Mouse (Mus musculus): Measurements from ENCODE around the gene Ppil6. TPM values are rescaled to one million over a fixed set of nuclear protein-coding genes. Genes with fewer than 3 reads are reported as not detected.
"Not testable (repeated sequence)": the region's sequence is repeated elsewhere in the genome, so short reads cannot be mapped to it uniquely, and the experiment has no call there.

Ppil6 gene
- polyA plus RNA-seq, 1 experiment from 2014 or later: 1.8 TPM

DNA sequence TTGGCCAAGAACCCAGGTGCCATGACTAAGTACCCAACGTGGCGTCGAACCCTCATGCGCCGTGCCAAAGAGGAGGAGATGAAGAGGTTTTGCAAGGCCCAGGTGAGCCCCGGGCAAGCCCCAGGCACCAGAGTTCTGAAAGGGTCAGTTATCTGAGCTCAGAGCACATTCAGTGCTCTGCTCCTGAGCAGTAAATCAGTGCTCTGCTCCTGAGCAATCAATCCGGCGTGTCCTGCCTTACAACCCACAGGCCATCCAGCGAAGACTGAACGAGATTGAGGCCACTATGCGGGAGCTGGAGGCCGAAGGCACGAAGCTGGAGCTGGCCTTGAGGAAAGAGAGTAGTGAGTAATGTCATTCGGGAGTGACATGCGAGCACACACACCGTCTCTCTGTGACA lies 4.5 kb upstream of the Ppil6 start:
- H3K9ac ChIP-seq (replicated peaks; ENCODE audit: low read depth, low read length): no peak overlapping the region
- H3K4me3 ChIP-seq (ENCODE audit: low read depth, low read length): no peak overlapping the region
- peaks cover 24% of the 10 kb centered on the region for H3K4me1 ChIP-seq (ENCODE audit: control insufficient read depth, insufficient read depth, low read length)
- ATAC-seq (ENCODE audit: insufficient number of reproducible peaks, insufficient read depth, low FRiP score, low read depth): no peak
- peaks cover 30% of the 10 kb centered on the region; the same call in 1 of the 2 replicates for H3K36me3 ChIP-seq (ENCODE audit: control insufficient read depth, insufficient read depth, low read length)
- 90% methylated on average over 16 of the region's 16 CpGs for WGBS
- H3K27ac ChIP-seq (ENCODE audit: low read length): no peak overlapping the region
- no peak overlapping the region for H3K4me2 ChIP-seq (replicated peaks; ENCODE audit: low read depth, low read length)
- H3K9me3 ChIP-seq (ENCODE audit: control insufficient read depth, low read depth, low read length): no peaks in the 10 kb centered on the region
- H3K27me3 ChIP-seq (ENCODE audit: control insufficient read depth, insufficient read depth, low read length): no peaks in the 10 kb centered on the region

DNA sequence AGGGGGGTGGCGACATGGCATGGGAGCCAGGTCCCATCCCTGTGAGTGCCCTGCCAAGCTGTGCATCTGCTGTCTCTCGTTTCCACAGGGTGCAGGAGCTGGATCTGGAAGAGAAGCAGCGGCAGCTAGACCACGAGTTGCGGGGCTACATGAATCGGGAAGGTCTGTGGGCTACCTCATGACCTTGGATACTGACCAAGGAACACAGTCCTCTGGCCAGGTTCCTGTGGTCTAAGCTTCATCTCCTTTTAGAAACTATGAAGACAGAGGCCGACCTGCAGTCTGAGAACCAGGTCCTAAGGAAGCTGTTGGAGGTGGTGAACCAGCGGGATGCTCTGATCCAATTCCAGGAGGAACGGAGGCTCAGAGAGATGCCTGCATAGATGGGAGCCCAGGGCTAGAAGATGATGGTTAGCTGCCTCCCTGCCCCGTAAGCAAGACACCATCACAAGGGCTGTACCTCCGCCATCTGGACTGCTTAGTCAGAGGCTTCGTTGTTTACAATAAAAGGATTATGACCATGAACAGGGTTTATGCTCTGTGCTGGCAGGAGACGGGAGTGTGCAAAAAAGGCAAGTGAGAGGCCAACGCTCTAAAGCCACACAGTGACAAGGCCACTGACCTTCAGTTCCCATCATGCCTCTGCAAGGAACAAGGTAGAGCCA lies 3.6 kb upstream of the Ppil6 start:
- H3K4me1 ChIP-seq (ENCODE audit: control insufficient read depth, insufficient read depth, low read length): peaks cover 24% of the 10 kb centered on the region
- no peaks in the 10 kb centered on the region for H3K9me3 ChIP-seq (ENCODE audit: control insufficient read depth, low read depth, low read length)
- no peaks in the 10 kb centered on the region for H3K27me3 ChIP-seq (ENCODE audit: control insufficient read depth, insufficient read depth, low read length)
- no peak overlapping the region for H3K4me3 ChIP-seq (ENCODE audit: low read depth, low read length)
- no peak for ATAC-seq (ENCODE audit: insufficient number of reproducible peaks, insufficient read depth, low FRiP score, low read depth)
- H3K4me2 ChIP-seq (replicated peaks; ENCODE audit: low read depth, low read length): no peak overlapping the region
- peaks cover 30% of the 10 kb centered on the region; the same call in 1 of the 2 replicates for H3K36me3 ChIP-seq (ENCODE audit: control insufficient read depth, insufficient read depth, low read length)
- no peak overlapping the region for H3K9ac ChIP-seq (replicated peaks; ENCODE audit: low read depth, low read length)
- H3K27ac ChIP-seq (ENCODE audit: low read length): no peak overlapping the region
- WGBS: 76% methylated on average over 14 of the region's 14 CpGs

DNA sequence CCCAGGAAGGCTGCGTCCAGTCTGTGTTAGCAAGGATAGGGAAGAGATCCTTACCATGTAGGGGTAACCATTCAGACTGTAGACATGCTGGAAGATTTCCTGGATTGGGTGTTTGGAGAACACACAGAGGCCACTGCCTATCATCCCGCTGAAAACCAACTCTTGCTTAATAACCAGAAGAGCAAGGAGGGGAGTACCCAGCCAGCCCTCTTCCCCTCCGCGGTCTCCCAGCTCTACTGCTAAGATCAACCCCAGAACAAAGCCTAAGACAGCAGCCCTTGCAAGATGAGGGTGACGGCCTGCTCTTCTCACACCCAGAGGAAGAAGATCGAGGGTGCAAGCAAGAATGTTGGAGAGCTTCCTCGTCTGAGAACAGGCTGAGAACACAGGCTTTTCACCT lies 1.4 kb upstream of the Ppil6 start:
- Histone ChIP-seq H3K27ac (ENCODE audit: low read length) (no peak overlapping the region), H3K9ac (replicated peaks; ENCODE audit: low read depth, low read length) (0 out of 2 replicates have a peak overlapping the region, but pooled peaks have one; percentile 58), H3K9me3 (ENCODE audit: control insufficient read depth, low read depth, low read length) (no peaks in the 10 kb centered on the region), H3K4me1 (ENCODE audit: control insufficient read depth, insufficient read depth, low read length) (peaks cover 24% of the 10 kb centered on the region), H3K36me3 (ENCODE audit: control insufficient read depth, insufficient read depth, low read length) (peaks cover 20% of the 10 kb centered on the region; the same call in 1 of the 2 replicates), H3K27me3 (ENCODE audit: control insufficient read depth, insufficient read depth, low read length) (no peaks in the 10 kb centered on the region), H3K4me3 (ENCODE audit: low read depth, low read length) (peak overlapping the region; percentile 74), H3K4me2 (replicated peaks; ENCODE audit: low read depth, low read length) (peak overlapping the region; percentile 99)
- ATAC-seq (ENCODE audit: insufficient number of reproducible peaks, insufficient read depth, low FRiP score, low read depth): no peak
- WGBS: 33% methylated on average over 7 of the region's 7 CpGs

DNA sequence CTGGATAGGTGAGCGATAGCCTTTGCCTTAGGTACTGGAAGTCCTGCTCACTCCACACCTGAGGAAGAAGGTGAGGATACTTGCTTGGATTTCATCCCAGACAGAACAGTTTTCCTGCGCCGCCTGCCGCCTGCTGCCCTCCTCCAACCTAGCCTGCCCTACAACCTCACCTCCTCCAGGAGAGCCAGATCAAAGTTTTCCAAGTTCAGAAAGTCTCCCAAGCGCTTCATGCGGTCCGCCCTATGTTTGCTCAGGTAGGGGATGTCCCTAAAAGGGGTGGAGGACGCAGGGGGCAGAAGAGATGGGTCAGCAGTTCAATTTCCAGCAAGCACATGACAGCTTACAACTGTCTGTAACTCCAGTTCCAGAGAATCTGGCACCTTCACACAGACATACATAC lies 945 bp upstream of the Ppil6 start:
- Histone ChIP-seq H3K9ac (replicated peaks; ENCODE audit: low read depth, low read length) (peak overlapping the region; percentile 58; the same call in 1 of the 2 replicates), H3K27me3 (ENCODE audit: control insufficient read depth, insufficient read depth, low read length) (no peaks in the 10 kb centered on the region), H3K27ac (ENCODE audit: low read length) (no peak overlapping the region), H3K36me3 (ENCODE audit: control insufficient read depth, insufficient read depth, low read length) (peaks cover 16% of the 10 kb centered on the region; the same call in 1 of the 2 replicates), H3K4me3 (ENCODE audit: low read depth, low read length) (peak overlapping the region; percentile 74), H3K9me3 (ENCODE audit: control insufficient read depth, low read depth, low read length) (no peaks in the 10 kb centered on the region), H3K4me2 (replicated peaks; ENCODE audit: low read depth, low read length) (peak overlapping the region; percentile 99), H3K4me1 (ENCODE audit: control insufficient read depth, insufficient read depth, low read length) (peaks cover 24% of the 10 kb centered on the region)
- ATAC-seq (ENCODE audit: insufficient number of reproducible peaks, insufficient read depth, low FRiP score, low read depth): no peak
- 21% methylated on average over 8 of the region's 8 CpGs for WGBS

DNA sequence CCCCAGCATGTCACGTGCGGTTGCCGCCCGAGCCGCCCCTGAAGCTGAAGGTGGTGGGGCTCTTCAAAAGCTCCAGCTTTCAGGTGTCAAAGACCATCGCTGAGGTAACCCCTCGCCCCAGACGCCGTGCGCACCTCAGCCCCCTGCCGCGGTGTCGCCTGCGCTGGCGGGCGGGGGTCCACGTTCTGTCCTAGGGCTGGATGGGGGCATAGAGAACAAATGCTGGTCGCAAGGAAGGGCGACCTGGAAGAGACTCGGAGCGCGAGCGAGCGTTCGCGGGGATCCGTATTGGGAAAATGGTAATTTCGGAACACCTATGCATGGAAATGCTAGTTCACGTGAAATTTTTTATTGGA lies 257 bp downstream of the Ppil6 start:
- Histone ChIP-seq H3K27ac (ENCODE audit: low read length) (no peak overlapping the region), H3K27me3 (ENCODE audit: control insufficient read depth, insufficient read depth, low read length) (no peaks in the 10 kb centered on the region), H3K9ac (replicated peaks; ENCODE audit: low read depth, low read length) (peak overlapping the region; percentile 58), H3K4me3 (ENCODE audit: low read depth, low read length) (peak overlapping the region; percentile 74), H3K36me3 (ENCODE audit: control insufficient read depth, insufficient read depth, low read length) (peaks cover 8% of the 10 kb centered on the region; the same call in 1 of the 2 replicates), H3K4me1 (ENCODE audit: control insufficient read depth, insufficient read depth, low read length) (peaks cover 24% of the 10 kb centered on the region), H3K9me3 (ENCODE audit: control insufficient read depth, low read depth, low read length) (no peaks in the 10 kb centered on the region), H3K4me2 (replicated peaks; ENCODE audit: low read depth, low read length) (peak overlapping the region; percentile 99)
- WGBS: under 1% methylated on average over 29 of the region's 29 CpGs
- no peak for ATAC-seq (ENCODE audit: insufficient number of reproducible peaks, insufficient read depth, low FRiP score, low read depth)

DNA sequence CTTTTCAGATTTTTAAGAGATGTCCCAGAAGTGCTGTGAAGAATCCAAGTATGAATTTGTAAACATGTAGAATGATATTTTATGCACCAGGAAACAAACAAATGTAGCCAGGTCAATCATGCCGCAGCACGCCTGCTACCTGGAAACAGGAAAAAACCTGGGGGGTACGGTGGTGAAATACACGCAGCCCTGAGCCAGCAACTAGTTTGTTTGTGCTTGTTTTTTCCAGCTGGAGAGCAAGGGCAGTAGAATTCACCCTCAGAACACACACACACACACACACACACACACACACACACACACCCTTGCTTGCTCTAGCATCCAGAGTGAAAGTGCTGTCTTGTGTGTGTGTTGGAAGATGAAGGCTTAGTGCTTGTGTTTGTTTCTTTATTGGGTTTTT lies 872 bp downstream of the Ppil6 start:
- Histone ChIP-seq H3K4me3 (ENCODE audit: low read depth, low read length) (no peak overlapping the region; the same call in 1 of the 2 replicates), H3K4me1 (ENCODE audit: control insufficient read depth, insufficient read depth, low read length) (peaks cover 24% of the 10 kb centered on the region)
- ATAC-seq (ENCODE audit: insufficient number of reproducible peaks, insufficient read depth, low FRiP score, low read depth): no peak

DNA sequence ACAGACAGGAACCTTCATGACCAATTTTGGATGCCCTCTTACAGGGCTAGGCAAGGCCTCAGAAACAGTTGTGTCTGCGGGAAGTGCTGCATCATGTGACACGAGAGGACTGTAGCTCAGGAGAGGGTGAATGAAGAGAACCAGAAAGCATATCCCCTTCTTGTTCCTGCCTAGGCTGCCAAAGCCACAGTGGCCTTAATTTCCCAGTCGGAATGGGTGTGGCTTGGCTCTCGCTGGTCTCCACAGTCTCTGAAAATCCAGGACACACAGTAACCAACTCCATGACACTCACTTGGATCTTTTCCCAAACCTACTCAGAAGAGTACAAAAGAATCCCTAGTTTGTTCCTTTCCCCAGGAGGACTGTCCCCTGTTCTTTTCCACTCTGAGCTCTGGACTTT lies 10.7 kb downstream of the Ppil6 start:
- Histone ChIP-seq H3K27me3 (ENCODE audit: control insufficient read depth, insufficient read depth, low read length) (no peaks in the 10 kb centered on the region), H3K27ac (ENCODE audit: low read length) (no peak overlapping the region), H3K4me3 (ENCODE audit: low read depth, low read length) (no peak overlapping the region), H3K4me1 (ENCODE audit: control insufficient read depth, insufficient read depth, low read length) (no peaks in the 10 kb centered on the region), H3K4me2 (replicated peaks; ENCODE audit: low read depth, low read length) (no peak overlapping the region), H3K9ac (replicated peaks; ENCODE audit: low read depth, low read length) (no peak overlapping the region), H3K9me3 (ENCODE audit: control insufficient read depth, low read depth, low read length) (no peaks in the 10 kb centered on the region), H3K36me3 (ENCODE audit: control insufficient read depth, insufficient read depth, low read length) (no peaks in the 10 kb centered on the region)
- ATAC-seq (ENCODE audit: insufficient number of reproducible peaks, insufficient read depth, low FRiP score, low read depth): no peak
- WGBS: 65% methylated on average over 4 of the region's 4 CpGs

More for the DNA sequence above, 872 bp downstream of the Ppil6 start:
- WGBS: 37% methylated on average over 4 of the region's 4 CpGs
- H3K36me3 ChIP-seq (ENCODE audit: control insufficient read depth, insufficient read depth, low read length): peaks cover 6% of the 10 kb centered on the region; the same call in 1 of the 2 replicates
- no peaks in the 10 kb centered on the region for H3K27me3 ChIP-seq (ENCODE audit: control insufficient read depth, insufficient read depth, low read length)
- no peak overlapping the region for H3K27ac ChIP-seq (ENCODE audit: low read length)
- peak overlapping the region; percentile 99; the same call in 1 of the 2 replicates for H3K4me2 ChIP-seq (replicated peaks; ENCODE audit: low read depth, low read length)
- H3K9ac ChIP-seq (replicated peaks; ENCODE audit: low read depth, low read length): no peak overlapping the region
- H3K9me3 ChIP-seq (ENCODE audit: control insufficient read depth, low read depth, low read length): no peaks in the 10 kb centered on the region

DNA sequence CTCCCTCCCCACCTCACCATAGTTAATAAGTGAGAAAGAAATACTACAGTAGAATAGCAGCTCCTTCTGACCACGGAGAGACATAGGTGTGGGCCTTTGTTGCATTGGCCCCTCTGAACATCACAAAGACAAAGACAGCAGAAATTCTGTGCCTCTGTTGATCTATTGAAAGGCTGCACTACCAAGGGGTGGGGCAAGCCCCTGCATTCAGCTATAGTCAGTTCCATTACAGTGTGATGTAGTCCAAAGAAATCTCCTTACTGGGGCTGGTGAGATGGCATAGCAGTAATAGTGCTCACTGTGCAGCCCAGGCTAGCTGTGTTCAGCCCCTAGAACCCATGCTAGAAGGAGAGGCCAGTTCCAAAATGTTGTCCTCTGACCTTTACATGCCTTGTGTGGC lies 14.8 kb downstream of the Ppil6 start:
- no peak for ATAC-seq (ENCODE audit: insufficient number of reproducible peaks, insufficient read depth, low FRiP score, low read depth)
- Histone ChIP-seq H3K36me3 (ENCODE audit: control insufficient read depth, insufficient read depth, low read length) (no peaks in the 10 kb centered on the region), H3K9ac (replicated peaks; ENCODE audit: low read depth, low read length) (no peak overlapping the region), H3K4me3 (ENCODE audit: low read depth, low read length) (no peak overlapping the region), H3K4me2 (replicated peaks; ENCODE audit: low read depth, low read length) (no peak overlapping the region), H3K27me3 (ENCODE audit: control insufficient read depth, insufficient read depth, low read length) (no peaks in the 10 kb centered on the region), H3K4me1 (ENCODE audit: control insufficient read depth, insufficient read depth, low read length) (no peaks in the 10 kb centered on the region), H3K9me3 (ENCODE audit: control insufficient read depth, low read depth, low read length) (no peaks in the 10 kb centered on the region), H3K27ac (ENCODE audit: low read length) (no peak overlapping the region)
- WGBS: 85% methylated on average over 1 of the region's 1 CpGs

DNA sequence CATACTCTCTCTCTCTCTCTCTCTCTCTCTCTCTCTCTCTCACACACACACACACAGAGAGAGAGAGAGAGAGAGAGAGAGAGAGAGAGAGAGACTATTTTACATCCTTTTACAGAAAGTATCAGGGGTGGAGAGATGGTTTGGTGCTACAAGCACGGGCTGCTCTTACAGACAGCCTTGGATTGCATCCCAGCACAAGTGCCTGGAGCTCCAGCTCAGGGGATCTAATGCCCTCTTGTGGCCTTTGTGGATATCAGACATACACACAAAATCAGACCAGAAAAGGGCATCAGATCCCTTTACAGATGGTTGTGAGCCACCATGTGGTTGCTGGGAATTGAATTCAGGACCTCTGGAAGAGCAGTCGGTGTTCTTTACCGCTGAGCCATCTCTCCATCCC lies 15.2 kb downstream of the Ppil6 start:
- H3K9ac ChIP-seq (replicated peaks; ENCODE audit: low read depth, low read length); H3K36me3 ChIP-seq (ENCODE audit: control insufficient read depth, insufficient read depth, low read length); H3K4me1 ChIP-seq (ENCODE audit: control insufficient read depth, insufficient read depth, low read length); H3K4me3 ChIP-seq (ENCODE audit: low read depth, low read length); H3K27ac ChIP-seq (ENCODE audit: low read length); H3K9me3 ChIP-seq (ENCODE audit: control insufficient read depth, low read depth, low read length); H3K27me3 ChIP-seq (ENCODE audit: control insufficient read depth, insufficient read depth, low read length); H3K4me2 ChIP-seq (replicated peaks; ENCODE audit: low read depth, low read length): not testable (repeated sequence)
- peak; percentile 33; the same call in 1 of the 2 replicates for ATAC-seq (ENCODE audit: insufficient number of reproducible peaks, insufficient read depth, low FRiP score, low read depth)
- 4% methylated on average over 3 of the region's 3 CpGs for WGBS

All from stomach, embryonic 14.5 days (tissue).